Mouse (Mus musculus) embryo, embryonic 11.5 days (tissue): Measurements from ENCODE around the gene Ift43.

Experiments
- DNase-seq: peaks from one replicate; pipeline ENCODE4 v3.0.0-alpha.2; 2012; ENCODE audit warnings: low read depth, low spot score

Ift43 gene

GRCm38 (mm10) chr12:86168712-86169111 lies 86.4 kb downstream of the Ift43 start:
- no peak for DNase-seq

DNA sequence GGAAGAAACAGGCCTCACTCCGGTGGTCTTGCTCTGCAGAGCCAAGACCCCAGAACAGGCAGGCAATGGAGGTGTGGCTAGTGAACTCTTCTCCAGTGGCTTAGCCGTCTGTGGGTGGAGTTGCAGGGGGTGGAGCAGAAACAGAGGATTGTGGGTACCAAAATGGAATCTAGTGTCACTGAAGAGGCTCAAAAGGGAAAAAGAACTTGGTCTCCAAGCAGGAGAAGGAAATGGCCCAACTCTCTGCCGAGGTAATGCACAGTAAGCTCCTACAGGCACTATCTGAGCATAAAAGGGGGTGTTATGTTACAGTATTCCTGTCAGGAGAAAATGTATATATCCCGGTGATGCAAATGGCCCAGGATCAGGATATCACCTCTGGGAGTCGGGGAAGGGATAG lies 86.9 kb downstream of the Ift43 start:
- DNase-seq: no peak

DNA sequence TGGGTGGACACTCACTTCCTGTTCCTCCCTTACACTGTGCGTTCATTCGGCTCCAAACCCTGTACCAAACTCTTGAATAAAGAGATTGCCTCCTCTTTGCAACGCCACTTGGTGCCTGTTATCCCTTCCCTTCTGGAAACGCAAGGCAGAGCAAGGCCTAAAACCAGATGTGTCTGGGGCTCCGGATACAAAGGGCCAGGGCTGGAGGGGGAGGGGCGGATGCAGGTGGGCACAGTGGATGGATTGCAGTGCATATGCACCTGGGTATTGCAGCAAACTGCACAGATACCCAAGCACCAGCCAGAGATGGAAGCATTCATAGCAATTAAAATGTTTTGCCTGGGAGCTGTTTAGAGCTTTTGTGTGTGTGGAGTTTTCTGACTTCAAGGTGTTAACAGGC lies 91.0 kb downstream of the Ift43 start:
- no peak for DNase-seq

GRCm38 (mm10) chr12:86174369-86174768 lies 92.0 kb downstream of the Ift43 start:
- DNase-seq: no peak

GRCm38 (mm10) chr12:86175476-86175942 lies 93.2 kb downstream of the Ift43 start:
- no peak for DNase-seq

DNA sequence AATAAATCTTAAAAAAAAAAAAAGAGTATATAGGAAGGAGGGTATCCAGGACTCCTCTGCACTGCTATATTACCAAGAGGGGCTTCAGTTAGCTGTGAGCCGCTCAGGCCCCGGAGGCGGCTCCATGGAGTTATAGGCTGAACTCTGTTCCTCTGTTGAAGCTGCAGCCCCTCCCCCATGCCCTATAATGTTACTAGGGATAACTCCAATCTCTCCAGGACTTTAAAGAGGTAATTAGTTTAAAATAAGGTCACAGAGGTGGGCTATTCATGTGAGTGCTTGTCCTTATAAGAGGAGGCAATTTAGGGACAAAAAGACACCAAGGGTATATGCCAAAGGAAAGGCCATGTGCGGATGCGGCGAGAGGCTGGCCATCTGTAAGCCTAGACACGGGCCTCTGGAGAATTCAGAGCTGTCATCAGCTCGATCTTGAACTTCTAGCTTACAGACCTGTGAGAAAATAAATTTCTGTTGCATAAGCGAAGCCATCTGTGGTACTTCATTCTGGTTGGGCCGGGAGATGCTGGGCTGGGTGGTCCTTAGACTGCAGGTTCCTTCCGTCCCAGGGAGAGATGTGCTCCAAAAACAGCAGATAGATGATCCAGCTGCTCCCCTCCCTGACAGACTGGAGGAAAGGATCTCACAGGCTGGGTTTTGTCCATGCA lies 94.5 kb downstream of the Ift43 start:
- DNase-seq: no peak

- no peak for DNase-seq
These were observed 96.9 kb downstream of the Ift43 start for GRCm38 (mm10) chr12:86179266-86179665.

- no peak for DNase-seq
These were observed 99.0 kb downstream of the Ift43 start for GRCm38 (mm10) chr12:86181320-86181751.

DNA sequence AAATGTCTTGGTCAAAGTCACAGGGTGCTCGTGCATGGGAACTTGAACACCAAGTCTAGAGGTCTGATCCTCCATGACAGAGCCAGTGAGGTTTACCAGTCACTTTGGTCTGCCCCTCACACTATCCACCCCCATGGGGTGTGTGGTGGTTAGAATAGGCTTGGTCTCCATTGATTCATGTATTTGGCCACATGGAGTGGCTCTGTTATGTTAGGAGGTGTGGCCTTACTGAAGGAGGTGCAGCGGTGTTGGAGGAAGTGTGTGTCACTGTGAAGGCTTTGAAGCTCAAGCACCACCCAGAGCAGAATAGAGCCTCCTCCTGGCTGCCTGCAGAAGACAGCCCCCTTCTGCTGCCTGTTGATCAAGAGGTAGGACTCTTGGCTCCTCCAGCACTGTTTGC lies 99.5 kb downstream of the Ift43 start:
- no peak for DNase-seq

DNA sequence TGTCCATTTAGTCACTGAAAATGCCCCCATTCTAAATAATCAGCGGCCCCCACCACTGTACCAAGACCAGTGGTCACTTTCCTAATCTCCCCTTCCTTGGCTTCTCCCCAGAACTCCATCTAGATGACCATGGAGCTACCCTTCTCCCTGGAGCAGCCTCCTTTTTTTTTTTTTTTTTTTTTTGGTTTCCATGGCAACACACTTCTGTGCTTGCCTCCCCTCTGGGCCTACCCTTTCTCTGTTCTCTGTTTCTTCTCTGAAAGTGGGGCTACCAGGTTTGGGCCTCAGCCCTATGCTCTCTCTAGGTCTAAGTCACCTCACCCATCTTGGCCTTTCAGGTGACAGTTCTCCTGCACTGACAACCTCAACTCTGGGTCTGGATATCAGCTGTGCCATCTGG lies 100.1 kb downstream of the Ift43 start:
- no peak for DNase-seq

DNA sequence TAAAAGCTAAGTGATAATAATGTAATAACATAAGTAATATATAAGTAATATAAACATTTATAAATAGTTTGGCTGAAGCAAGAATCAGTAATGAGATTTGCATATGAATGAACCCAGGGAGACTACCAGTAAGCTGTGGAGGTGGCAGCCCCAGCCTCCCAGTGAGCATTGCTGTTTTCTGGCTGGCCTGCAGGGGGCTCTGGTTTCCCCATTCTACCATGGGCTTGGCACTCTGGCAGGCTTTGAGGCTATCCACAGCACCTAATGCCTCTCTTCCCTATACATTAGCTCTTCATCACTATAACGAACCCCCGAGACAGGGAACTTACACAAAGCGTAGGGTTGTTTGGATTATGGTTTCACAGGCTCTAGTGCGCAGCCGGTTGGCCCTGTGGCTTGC lies 105.8 kb downstream of the Ift43 start:
- DNase-seq: no peak

GRCm38 (mm10) chr12:86189601-86190323 lies 107.4 kb downstream of the Ift43 start:
- DNase-seq: no peak

- no peak for DNase-seq
These were observed 109.7 kb downstream of the Ift43 start for GRCm38 (mm10) chr12:86192036-86192449.

GRCm38 (mm10) chr12:86196944-86197343 lies 114.6 kb downstream of the Ift43 start:
- no peak for DNase-seq

- no peak for DNase-seq
These were observed 121.2 kb downstream of the Ift43 start for GRCm38 (mm10) chr12:86203443-86204057.

GRCm38 (mm10) chr12:86211099-86211520 lies 128.8 kb downstream of the Ift43 start:
- DNase-seq: no peak
